Mouse (Mus musculus) ES-E14 (cell line): ENCODE measurements around the gene Zfp646.

Experiments
- CHD2 ChIP-seq: IDR thresholded peaks from 2 replicates; pipeline ENCODE4 v1.6.1; 2014; ENCODE audit warnings: mild to moderate bottlenecking, low read depth, low read length, inconsistent platforms
- HCFC1 ChIP-seq: IDR thresholded peaks from 2 replicates; pipeline ENCODE4 v1.6.1; 2012; ENCODE audit warnings: low read length, inconsistent platforms, borderline replicate concordance; ENCODE audit not compliant: insufficient read depth
- MAFK ChIP-seq: IDR thresholded peaks from 2 replicates; pipeline ENCODE4 v1.6.1; 2014; ENCODE audit warnings: mild to moderate bottlenecking, low read depth, low read length, inconsistent platforms; ENCODE audit not compliant: insufficient read depth
- ZC3H11A ChIP-seq: IDR thresholded peaks from 2 replicates; pipeline ENCODE4 v1.6.1; 2012; ENCODE audit warnings: low read depth, mild to moderate bottlenecking, inconsistent platforms, low read length, borderline replicate concordance
- ZNF384 ChIP-seq: IDR thresholded peaks from 2 replicates; pipeline ENCODE4 v1.6.1; 2012; ENCODE audit warnings: low read depth, low read length, inconsistent platforms

- TF ChIP-seq HCFC1 (no peak), MAFK (no peak), ZNF384 (no peak), CHD2 (no peak), ZC3H11A (no peak)
These were observed 51.7 kb downstream of the Zfp646 start for GRCm38 (mm10) chr7:127927726-127928125.
